Mouse (Mus musculus) CD4-positive, CD25-positive, alpha-beta regulatory T cell, adult 2 months (primary cell): ENCODE results near the gene Vegfc.

ENCODE experiments used
- DNase-seq: peaks from one replicate; pipeline ENCODE4 v3.0.0-alpha.2; 2012; ENCODE audit warnings: low read depth, low spot score

Gene Vegfc

DNA sequence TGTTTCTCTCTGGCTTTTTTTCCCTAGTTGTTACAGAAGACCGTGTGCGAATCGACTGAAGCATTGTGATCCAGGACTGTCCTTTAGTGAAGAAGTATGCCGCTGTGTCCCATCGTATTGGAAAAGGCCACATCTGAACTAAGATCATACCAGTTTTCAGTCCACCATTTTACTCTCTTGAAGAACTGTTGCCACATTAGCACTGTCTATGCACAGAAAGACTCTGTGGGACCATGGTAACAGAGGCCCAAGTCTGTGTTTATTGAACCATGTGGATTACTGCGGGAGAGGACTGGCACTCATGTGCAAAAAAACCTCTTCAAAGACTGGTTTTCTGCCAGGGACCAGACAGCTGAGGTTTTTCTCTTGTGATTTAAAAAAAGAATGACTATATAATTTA lies 108.5 kb downstream of the Vegfc start:
- no peak for DNase-seq

DNA sequence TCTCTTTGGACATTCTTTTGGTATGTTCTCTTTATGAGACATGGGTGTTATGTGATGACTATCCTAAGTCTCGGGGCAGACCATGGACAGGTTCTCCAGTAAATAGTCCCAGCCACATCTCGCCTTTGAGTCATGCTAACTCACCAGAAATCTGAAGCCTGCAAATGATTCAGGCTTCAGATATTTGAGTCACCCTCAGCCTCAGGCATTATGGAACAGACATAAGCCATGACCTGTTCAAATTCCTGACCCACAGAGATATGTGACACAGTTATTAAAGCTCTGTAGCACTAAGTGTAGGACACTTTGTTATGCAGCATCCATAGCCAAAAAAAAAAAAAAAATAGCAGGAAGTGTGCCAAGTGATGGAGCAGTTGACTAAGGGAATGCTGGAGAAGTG lies 138.8 kb downstream of the Vegfc start:
- no peak for DNase-seq

DNA sequence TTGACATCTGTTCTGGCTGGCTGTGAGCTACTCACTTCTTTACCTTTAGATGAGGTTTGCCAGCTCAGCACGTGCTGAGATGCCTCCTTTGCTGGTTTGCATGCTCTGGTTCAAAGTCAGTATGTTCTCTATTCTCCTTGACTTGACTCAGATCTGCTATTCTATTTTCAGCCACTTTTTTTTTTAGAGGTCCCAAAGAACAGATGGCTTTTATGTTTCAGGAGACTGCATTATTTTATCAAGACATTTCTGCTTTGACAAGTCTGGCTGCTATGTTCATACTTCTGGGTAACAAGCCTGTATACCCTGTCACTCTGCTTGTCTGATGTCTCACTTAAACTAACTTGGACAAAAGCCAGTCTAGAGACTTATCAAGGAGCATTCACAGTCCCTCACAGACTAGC lies 151.4 kb downstream of the Vegfc start:
- no peak for DNase-seq

DNA sequence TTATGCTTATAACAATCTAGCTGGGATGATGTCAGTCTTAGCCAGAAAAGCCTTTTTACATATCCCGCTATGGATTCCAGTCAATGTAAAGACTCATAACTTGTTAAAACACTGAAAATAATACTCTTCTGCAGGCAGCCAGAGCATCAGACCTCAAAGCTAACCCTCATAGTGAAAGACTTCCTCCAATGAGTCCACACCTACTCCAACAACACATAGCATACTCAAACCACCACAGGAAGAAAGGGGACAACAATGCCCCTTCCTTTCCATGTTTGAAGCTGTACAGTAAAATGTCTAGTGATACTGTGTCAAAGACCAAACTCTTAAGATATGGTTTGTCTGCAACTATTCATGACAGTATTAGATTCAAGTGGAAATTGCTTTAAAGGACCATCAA lies 153.2 kb downstream of the Vegfc start:
- DNase-seq: no peak

DNA sequence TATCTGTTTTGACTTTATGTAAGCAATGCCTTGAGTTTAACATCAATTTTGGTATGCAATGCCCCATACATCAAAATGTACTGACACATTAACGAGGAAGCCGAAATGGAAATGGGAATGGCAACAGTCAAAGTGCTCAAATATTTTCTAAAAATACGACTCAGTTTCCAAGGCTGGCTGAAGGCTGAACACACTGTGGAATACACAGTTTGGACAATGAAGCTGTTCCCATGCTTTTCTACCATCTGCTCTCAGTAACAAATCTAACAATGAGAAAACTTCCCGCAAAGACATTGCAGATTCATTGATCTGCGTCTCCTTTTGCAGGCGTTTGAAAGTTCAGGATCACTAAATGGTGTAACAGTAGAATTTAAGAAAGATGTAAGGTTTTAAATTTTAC lies 155.9 kb downstream of the Vegfc start:
- no peak for DNase-seq
